Mouse (Mus musculus): Measurements from ENCODE around the gene Pltp. TPM values are rescaled to one million over a fixed set of nuclear protein-coding genes. Genes with fewer than 3 reads are reported as not detected.
"Not testable (repeated sequence)": the region's sequence is repeated elsewhere in the genome, so short reads cannot be mapped to it uniquely, and the experiment has no call there.

Pltp gene
- total RNA-seq, 1 experiment: 56.1 TPM

GRCm38 (mm10) chr2:164804533-164805331, 52.8 kb downstream of the Pltp start, which contains the start of the genes Acot8 and Zswim3:
Acot8 (minus strand) TSS chr2:164804882.
Zswim3 (plus strand) TSS chr2:164805098.
- Histone ChIP-seq H3K9ac (ENCODE audit: insufficient read depth, low read depth, low read length, poor library complexity, severe bottlenecking) (peak within 1 kb of the TSS; percentile 92), H3K9me3 (ENCODE audit: control insufficient read depth, insufficient read depth, low read depth, low read length) (no peaks in the 10 kb centered on the region), H3K27ac (ENCODE audit: insufficient read depth, low read depth, low read length, poor library complexity, severe bottlenecking) (peak within 1 kb of the TSS; percentile 69), H3K4me3 (ENCODE audit: insufficient read depth in 1 of 2, low read depth in 1 of 2, low read length in 2 of 2, poor library complexity in 1 of 2, severe bottlenecking in 1 of 2) (peak within 1 kb of the TSS; percentile 91 to 97), H3K4me1 (ENCODE audit: control insufficient read depth in 2 of 2, insufficient read depth in 2 of 2, low read length in 2 of 2, poor library complexity in 1 of 2) (peaks cover 0 to 11% of the 10 kb centered on the region in 2 experiments; a peak in 2 of 4 replicates), H3K36me3 (ENCODE audit: control insufficient read depth, insufficient read depth, low read length, poor library complexity, severe bottlenecking) (peaks cover 10% of the 10 kb centered on the region; the same call in 1 of the 2 replicates)
- TF ChIP-seq CHD2 (IDR thresholded peaks at IDR 0.05; ENCODE audit: low read depth, low read length) (peak; percentile 97), ZNF384 (IDR thresholded peaks at IDR 0.05; ENCODE audit: low read depth, low read length) (no peak), HCFC1 (IDR thresholded peaks at IDR 0.05; ENCODE audit: borderline replicate concordance, insufficient read depth, low read length) (peak; percentile 18; the same call in 1 of the 2 replicates)
- in situ Hi-C loops (cut with MboI; ENCODE audit: low sequenced_read_pairs in 2 of 2, unreplicated experiment in 2 of 2): no loop called here
- DNase-seq (ENCODE audit: low read depth, low spot score): peak; percentile 100

GRCm38 (mm10) chr2:164803921-164804313, 53.6 kb downstream of the Pltp start:
- in situ Hi-C loops (cut with MboI; ENCODE audit: low sequenced_read_pairs in 2 of 2, unreplicated experiment in 2 of 2): no loop called here

GRCm38 (mm10) chr2:164803201-164803920, 54.1 kb downstream of the Pltp start:
- peaks cover 0 to 10% of the 10 kb centered on the region in 2 experiments; a peak in 2 of 4 replicates for H3K4me1 ChIP-seq (ENCODE audit: control insufficient read depth in 2 of 2, insufficient read depth in 2 of 2, low read length in 2 of 2, poor library complexity in 1 of 2)
- H3K27ac ChIP-seq (ENCODE audit: insufficient read depth, low read depth, low read length, poor library complexity, severe bottlenecking): no peak overlapping the region
- DNase-seq (ENCODE audit: low read depth, low spot score): no peak
- in situ Hi-C loops (cut with MboI; ENCODE audit: low sequenced_read_pairs in 2 of 2, unreplicated experiment in 2 of 2): no loop called here
- H3K36me3 ChIP-seq (ENCODE audit: control insufficient read depth, insufficient read depth, low read length, poor library complexity, severe bottlenecking): peaks cover 7% of the 10 kb centered on the region; the same call in 1 of the 2 replicates
- no peak for TF ChIP-seq HCFC1 (IDR thresholded peaks at IDR 0.05; ENCODE audit: borderline replicate concordance, insufficient read depth, low read length)
- TF ChIP-seq ZC3H11A (IDR thresholded peaks at IDR 0.05; ENCODE audit: borderline replicate concordance, low read depth, low read length): no peak
- TF ChIP-seq CHD2 (IDR thresholded peaks at IDR 0.05; ENCODE audit: low read depth, low read length): no peak
- TF ChIP-seq MAFK (IDR thresholded peaks at IDR 0.05; ENCODE audit: insufficient read depth, low read depth, low read length): no peak
- no peak for TF ChIP-seq ZNF384 (IDR thresholded peaks at IDR 0.05; ENCODE audit: low read depth, low read length)
- H3K9ac ChIP-seq (ENCODE audit: insufficient read depth, low read depth, low read length, poor library complexity, severe bottlenecking): peak overlapping the region; percentile 57; the same call in 1 of the 2 replicates
- no peaks in the 10 kb centered on the region for H3K9me3 ChIP-seq (ENCODE audit: control insufficient read depth, insufficient read depth, low read depth, low read length)
- H3K4me3 ChIP-seq (ENCODE audit: insufficient read depth in 1 of 2, low read depth in 1 of 2, low read length in 2 of 2, poor library complexity in 1 of 2, severe bottlenecking in 1 of 2): peak overlapping the region; percentile 91 to 97; a peak in 3 of 4 replicates

More at GRCm38 (mm10) chr2:164803921-164804313, 53.6 kb downstream of the Pltp start:
- Histone ChIP-seq H3K9me3 (ENCODE audit: control insufficient read depth, insufficient read depth, low read depth, low read length) (no peaks in the 10 kb centered on the region), H3K4me1 (ENCODE audit: control insufficient read depth in 2 of 2, insufficient read depth in 2 of 2, low read length in 2 of 2, poor library complexity in 1 of 2) (peaks cover 0 to 10% of the 10 kb centered on the region in 2 experiments; a peak in 2 of 4 replicates), H3K36me3 (ENCODE audit: control insufficient read depth, insufficient read depth, low read length, poor library complexity, severe bottlenecking) (peaks cover 11% of the 10 kb centered on the region; the same call in 1 of the 2 replicates), H3K27ac (ENCODE audit: insufficient read depth, low read depth, low read length, poor library complexity, severe bottlenecking) (no peak overlapping the region), H3K9ac (ENCODE audit: insufficient read depth, low read depth, low read length, poor library complexity, severe bottlenecking) (peak overlapping the region; percentile 92; the same call in 1 of the 2 replicates), H3K4me3 (ENCODE audit: insufficient read depth in 1 of 2, low read depth in 1 of 2, low read length in 2 of 2, poor library complexity in 1 of 2, severe bottlenecking in 1 of 2) (peak overlapping the region; percentile 91 to 97)
- TF ChIP-seq HCFC1 (IDR thresholded peaks at IDR 0.05; ENCODE audit: borderline replicate concordance, insufficient read depth, low read length) (no peak), CHD2 (IDR thresholded peaks at IDR 0.05; ENCODE audit: low read depth, low read length) (no peak), ZNF384 (IDR thresholded peaks at IDR 0.05; ENCODE audit: low read depth, low read length) (no peak), MAFK (IDR thresholded peaks at IDR 0.05; ENCODE audit: insufficient read depth, low read depth, low read length) (no peak), ZC3H11A (IDR thresholded peaks at IDR 0.05; ENCODE audit: borderline replicate concordance, low read depth, low read length) (no peak)
- DNase-seq (ENCODE audit: low read depth, low spot score): no peak

- DNase-seq (ENCODE audit: low read depth, low spot score): no peak
These were observed 57.1 kb downstream of the Pltp start for GRCm38 (mm10) chr2:164800252-164801004.

GRCm38 (mm10) chr2:164798554-164798953, 59.0 kb downstream of the Pltp start:
- Histone ChIP-seq H3K36me3 (ENCODE audit: control insufficient read depth, insufficient read depth, low read length, poor library complexity, severe bottlenecking) (peaks cover 32% of the 10 kb centered on the region), H3K4me1 (ENCODE audit: control insufficient read depth in 2 of 2, insufficient read depth in 2 of 2, low read length in 2 of 2, poor library complexity in 1 of 2) (peaks cover under 1 to 10% of the 10 kb centered on the region in 2 experiments; a peak in 1 of 4 replicates)
- H3K9ac ChIP-seq (ENCODE audit: insufficient read depth, low read depth, low read length, poor library complexity, severe bottlenecking); H3K4me3 ChIP-seq (ENCODE audit: insufficient read depth in 1 of 2, low read depth in 1 of 2, low read length in 2 of 2, poor library complexity in 1 of 2, severe bottlenecking in 1 of 2); in situ Hi-C loops (cut with MboI; ENCODE audit: low sequenced_read_pairs in 2 of 2, unreplicated experiment in 2 of 2); H3K9me3 ChIP-seq (ENCODE audit: control insufficient read depth, insufficient read depth, low read depth, low read length); DNase-seq (ENCODE audit: low read depth, low spot score); H3K27ac ChIP-seq (ENCODE audit: insufficient read depth, low read depth, low read length, poor library complexity, severe bottlenecking): not testable (repeated sequence)

More at GRCm38 (mm10) chr2:164800252-164801004, 57.1 kb downstream of the Pltp start:
- no peak for TF ChIP-seq CHD2 (IDR thresholded peaks at IDR 0.05; ENCODE audit: low read depth, low read length)
- no peak for TF ChIP-seq ZNF384 (IDR thresholded peaks at IDR 0.05; ENCODE audit: low read depth, low read length)
- TF ChIP-seq MAFK (IDR thresholded peaks at IDR 0.05; ENCODE audit: insufficient read depth, low read depth, low read length): no peak
- no peak for TF ChIP-seq HCFC1 (IDR thresholded peaks at IDR 0.05; ENCODE audit: borderline replicate concordance, insufficient read depth, low read length)
- no peak for TF ChIP-seq ZC3H11A (IDR thresholded peaks at IDR 0.05; ENCODE audit: borderline replicate concordance, low read depth, low read length)
- H3K9ac ChIP-seq (ENCODE audit: insufficient read depth, low read depth, low read length, poor library complexity, severe bottlenecking): no peak overlapping the region
- H3K4me3 ChIP-seq (ENCODE audit: insufficient read depth in 1 of 2, low read depth in 1 of 2, low read length in 2 of 2, poor library complexity in 1 of 2, severe bottlenecking in 1 of 2): no peak overlapping the region
- H3K36me3 ChIP-seq (ENCODE audit: control insufficient read depth, insufficient read depth, low read length, poor library complexity, severe bottlenecking): peaks cover 26% of the 10 kb centered on the region
- no peak overlapping the region for H3K27ac ChIP-seq (ENCODE audit: insufficient read depth, low read depth, low read length, poor library complexity, severe bottlenecking)
- peaks cover 0 to 7% of the 10 kb centered on the region in 2 experiments; a peak in 1 of 4 replicates for H3K4me1 ChIP-seq (ENCODE audit: control insufficient read depth in 2 of 2, insufficient read depth in 2 of 2, low read length in 2 of 2, poor library complexity in 1 of 2)
- H3K9me3 ChIP-seq (ENCODE audit: control insufficient read depth, insufficient read depth, low read depth, low read length): no peaks in the 10 kb centered on the region
- in situ Hi-C loops (cut with MboI; ENCODE audit: low sequenced_read_pairs in 2 of 2, unreplicated experiment in 2 of 2): no loop called here
